Comparison of ENCODE assay signal across 10 mouse cellular contexts in the genomic region with DNA sequence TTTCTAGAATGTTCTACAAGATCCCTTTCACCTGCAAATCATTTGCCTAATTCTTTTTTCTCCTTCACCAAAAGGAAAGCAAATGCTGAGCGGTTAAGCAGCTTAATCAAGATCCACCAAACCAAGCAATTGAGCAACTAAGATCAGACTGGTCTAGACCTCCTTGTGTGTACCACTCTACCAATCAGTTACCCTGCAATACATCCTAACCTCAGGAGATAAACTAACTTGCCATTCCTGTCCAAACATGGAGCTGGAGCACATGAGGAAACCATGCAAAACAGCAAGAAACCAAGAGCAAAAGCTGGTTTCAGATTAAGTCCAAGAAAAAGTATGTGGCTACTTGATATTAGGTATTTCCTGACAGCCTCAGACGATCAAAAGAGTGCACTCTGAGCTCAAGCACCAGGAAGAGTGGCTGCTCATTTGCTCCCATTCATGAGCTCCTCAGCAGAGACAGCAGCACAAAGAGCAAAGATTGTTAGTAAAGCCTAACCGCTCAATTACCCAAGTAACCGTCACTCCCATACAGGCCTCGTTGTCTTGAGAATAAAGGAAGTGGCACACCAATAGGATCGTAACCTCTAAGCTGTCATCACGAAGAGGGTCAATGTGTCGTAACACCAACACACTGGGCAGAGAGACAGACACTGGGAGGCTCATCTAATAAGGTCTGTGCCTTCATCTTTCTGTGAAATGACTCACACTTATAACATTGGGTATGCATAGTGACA.
DNase-seq lines count a peak whose midpoint lies in the region; ATAC-seq and TF ChIP-seq lines count a peak whose summit lies in the region.
"Had no signal": no experiment of that assay in that cellular context is flagged by ENCODE, and none has a peak within 500 bp of the region (broad histone marks: within the 10 kb centered on the region; RNA-seq: fewer than 3 reads in every experiment).

No protein-coding gene starts in this region.

- peak; percentile 7 for DNase-seq in ZHBTc4 (ENCODE audit: low read depth, low spot score)
- peak; percentile 63 for DNase-seq in embryo, embryonic 10.5 days (ENCODE audit: low spot score)
- peak; percentile 26 for DNase-seq in mesoderm, embryonic 11.5 days (ENCODE audit: low read depth, low spot score)
- DNase-seq in adrenal gland, adult 2 months, result no peak
- no peak for DNase-seq in ovary, postnatal 36 days (ENCODE audit: low spot score)
- DNase-seq in left cerebral cortex, adult 2 months (ENCODE audit: extremely low spot score in 1 of 2, low spot score in 2 of 2), result no peak
- DNase-seq: kidney, postnatal 25 days had no signal

- peak; percentile 72 to 90 for ATAC-seq in hematopoietic stem cell, adult 5-6 weeks (replicated peaks in 1 of 2; ENCODE audit: insufficient read depth in 1 of 2, low FRiP score in 2 of 2, low TSS enrichment in 1 of 2, low read depth in 1 of 2, poor library complexity in 2 of 2, severe bottlenecking in 2 of 2)

- H3K4me3 ChIP-seq in left cerebral cortex, adult 2 months, result no peak overlapping the region
- H3K4me3 ChIP-seq: heart, embryonic 12.5 days; limb, embryonic 13.5 days had no signal

- intact Hi-C loops in left cerebral cortex, adult 2 months (cut with DNase I), result no loop called here

- H3K27ac ChIP-seq in left cerebral cortex, adult 2 months, result no peak overlapping the region
- H3K27ac ChIP-seq: limb, embryonic 13.5 days had no signal

- TF ChIP-seq CTCF in left cerebral cortex, adult 2 months (IDR thresholded peaks at IDR 0.05), result no peak

Comparison
In these comparisons a context has a peak if more than half of its experiments do, and no peak if none do; other contexts are left out.
1. DNase-seq: peak in ZHBTc4 (single experiment), embryo, embryonic 10.5 days (single experiment) and mesoderm, embryonic 11.5 days (single experiment); none in adrenal gland, adult 2 months (single experiment), ovary, postnatal 36 days (single experiment) and left cerebral cortex, adult 2 months (0 of 2).